Mouse (Mus musculus) fat pad, adult 2 months (tissue): ENCODE data around the gene Lrrc1.

Source experiments
- DNase-seq: peaks from one replicate; pipeline ENCODE4 v3.0.0-alpha.2; 2011; ENCODE audit warnings: low read depth, low spot score; ENCODE audit errors: extremely low read depth

The Lrrc1 gene

DNA sequence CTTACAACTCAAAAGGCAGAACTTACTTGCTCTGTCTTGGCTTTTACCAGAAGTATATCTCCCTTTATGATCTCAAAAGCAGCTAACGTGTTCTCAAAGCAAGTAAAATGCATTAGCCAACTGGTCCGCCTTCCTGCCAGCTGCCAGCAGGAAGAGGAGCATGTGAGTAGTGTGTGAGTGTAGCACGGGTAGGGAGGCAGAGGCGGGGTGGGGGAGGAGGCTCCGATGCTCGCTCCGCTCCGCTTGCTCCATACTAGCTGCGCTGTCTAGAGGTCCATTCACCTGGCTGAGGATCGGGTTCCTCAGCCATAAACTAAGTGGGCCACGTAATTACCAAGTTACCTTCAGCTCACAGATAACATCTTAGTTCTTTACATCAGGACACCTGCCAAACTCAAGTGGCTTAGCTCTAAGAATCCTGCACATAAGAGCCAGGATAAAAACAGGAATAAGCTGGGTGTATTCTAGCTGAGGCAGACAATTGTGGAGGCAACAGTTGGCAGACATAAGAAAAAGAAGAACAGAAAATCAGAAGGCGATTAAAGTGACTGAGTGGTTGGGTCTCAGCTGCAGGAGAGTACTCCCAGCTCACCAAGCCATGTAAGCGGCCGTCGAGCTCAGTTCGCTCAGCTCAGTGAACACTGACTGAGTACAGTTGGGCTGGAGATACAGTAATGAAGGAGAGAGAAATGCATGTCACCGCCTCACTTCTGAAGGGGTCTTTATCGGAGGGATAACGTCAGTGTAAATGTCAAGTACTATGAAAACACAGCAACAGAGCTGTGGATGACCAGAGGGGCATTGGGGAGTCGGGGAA is 74.7 kb downstream of the Lrrc1 start:
- DNase-seq: peak; percentile 80

DNA sequence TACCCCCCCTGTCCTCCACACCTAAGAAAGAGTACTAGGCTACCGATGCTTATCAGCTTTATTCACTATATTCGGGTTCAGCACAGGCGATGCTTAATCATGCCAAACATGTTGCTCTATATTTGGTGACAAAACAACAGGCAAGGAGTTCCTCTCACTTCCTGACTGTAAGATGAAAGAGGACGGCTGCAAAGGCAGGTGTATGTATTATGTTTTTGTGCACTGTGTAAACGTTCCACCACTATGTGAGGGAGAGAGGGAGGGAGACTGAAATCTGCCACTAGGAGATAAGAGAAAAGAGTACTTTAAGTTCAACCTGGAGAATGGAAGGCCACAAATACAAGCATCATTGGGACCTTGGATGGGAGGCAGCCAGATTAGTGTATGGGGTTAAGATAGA is 77.7 kb downstream of the Lrrc1 start:
- DNase-seq: no peak

DNA sequence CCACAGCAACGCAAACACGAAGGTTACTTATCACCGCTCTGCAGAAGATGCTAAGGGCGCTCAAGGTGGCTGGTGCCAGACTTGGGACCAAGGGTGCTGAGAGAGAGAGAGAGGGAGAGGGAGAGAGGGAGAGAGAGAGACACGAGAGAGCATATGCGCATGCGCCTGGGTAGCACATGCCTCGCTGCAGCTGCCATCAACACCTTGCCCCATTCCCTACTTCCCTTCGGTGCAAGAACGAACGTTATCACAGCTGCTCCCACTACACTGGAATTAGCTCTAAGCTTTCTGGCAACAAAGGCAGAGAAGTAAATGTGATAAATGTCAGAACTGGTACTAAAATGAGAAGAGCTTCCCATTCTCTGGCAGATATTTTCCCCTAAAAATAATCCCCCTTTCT is 79.3 kb downstream of the Lrrc1 start:
- no peak for DNase-seq

DNA sequence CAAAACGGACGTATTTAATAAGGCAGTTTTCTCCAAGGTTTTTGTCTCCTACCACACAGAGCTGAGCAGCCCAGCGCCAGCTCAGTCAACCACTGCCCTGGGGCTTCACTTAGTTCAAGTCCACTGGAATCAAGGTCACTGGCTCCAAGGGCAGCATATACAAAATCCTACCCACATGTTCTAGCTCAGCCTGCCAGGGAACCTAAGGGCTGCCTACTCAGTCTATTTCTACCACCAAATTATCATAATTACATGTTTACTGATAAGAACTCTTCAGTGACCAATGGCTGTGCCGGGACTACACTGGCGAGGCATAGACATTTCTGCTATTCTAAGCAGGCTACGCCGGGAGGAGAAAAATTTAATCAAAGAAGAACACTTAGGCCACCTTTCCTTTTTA is 80.8 kb downstream of the Lrrc1 start:
- DNase-seq: no peak

DNA sequence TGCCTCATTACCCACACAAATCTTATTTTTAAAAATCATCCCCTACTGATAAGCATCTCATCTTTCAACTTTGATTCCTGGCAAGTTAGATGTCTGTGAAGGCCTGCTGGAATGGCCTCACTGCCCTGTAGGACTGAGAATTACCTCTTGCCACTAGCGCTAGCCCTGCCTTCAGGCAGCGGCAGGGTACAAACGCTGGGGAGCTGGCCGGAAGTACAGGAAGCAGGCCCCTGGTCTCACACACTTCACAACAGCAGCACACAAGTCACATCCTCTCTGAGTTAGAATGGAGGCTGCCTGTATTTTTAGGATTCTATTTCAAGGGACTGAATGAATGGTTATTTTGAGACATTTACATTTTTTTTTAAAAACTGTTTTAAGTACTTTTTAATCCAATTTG is 81.5 kb downstream of the Lrrc1 start:
- DNase-seq: no peak

DNA sequence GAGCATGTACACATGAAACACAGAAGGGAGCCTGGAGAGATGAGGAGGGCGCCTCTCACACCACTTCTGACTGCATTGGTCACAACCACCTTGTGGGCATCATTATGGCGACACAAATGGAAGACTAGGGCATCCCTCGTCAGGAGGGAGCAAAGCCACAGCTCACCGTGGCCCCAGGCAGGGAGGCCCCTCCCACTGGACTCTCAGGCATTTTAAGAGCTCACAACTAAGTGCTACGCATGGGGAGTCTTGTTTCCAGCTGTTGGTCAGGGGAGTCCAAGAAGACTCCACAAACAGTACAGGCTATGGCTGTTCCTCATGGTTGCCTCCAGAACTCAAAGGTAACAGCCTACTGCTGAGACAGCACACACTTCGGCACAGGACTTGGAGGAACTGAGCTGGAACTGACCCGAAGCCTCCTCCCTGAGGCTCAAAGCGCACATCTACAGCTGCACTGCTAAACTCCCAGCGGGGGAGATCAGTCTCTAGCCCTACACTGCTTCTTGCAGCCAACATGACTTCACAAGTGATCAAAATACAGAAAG is 83.2 kb downstream of the Lrrc1 start:
- DNase-seq: no peak

DNA sequence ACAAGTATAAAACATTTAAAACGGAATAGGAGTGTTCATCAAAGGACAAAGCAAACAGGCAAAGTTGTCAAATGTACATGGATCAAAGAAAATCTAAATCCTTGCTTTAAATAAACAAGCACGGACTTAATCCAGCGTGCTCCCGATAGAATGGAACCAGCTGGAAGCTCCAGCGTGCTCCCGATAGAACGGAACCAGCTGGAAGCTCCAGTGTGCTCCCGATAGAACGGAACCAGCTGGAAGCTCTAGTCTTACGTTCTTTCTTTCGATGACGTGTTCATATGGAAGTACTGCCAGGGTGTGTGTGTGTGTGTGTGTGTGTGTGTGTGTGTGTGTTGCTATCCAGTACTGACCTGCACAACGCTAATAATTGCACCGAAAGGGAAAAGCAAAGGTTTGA is 84.3 kb downstream of the Lrrc1 start:
- no peak for DNase-seq

DNA sequence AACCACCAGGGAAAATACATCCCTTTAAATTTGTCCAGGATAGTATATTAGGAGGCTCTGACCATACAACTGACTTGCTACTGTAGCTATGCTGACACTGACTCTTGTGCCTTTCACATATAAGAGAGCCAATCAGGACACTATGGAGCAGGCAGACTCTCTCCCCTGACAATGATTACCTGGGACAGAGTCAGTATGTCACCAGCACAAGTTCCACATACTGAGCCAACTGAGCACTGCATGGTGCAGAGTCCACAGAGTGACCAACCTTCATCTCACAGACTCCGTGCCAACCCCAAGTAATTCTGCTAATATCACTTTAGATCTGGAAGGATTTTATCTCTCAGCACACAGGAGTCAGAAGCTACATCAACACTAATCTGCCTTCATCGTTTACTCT is 85.3 kb downstream of the Lrrc1 start:
- DNase-seq: no peak

DNA sequence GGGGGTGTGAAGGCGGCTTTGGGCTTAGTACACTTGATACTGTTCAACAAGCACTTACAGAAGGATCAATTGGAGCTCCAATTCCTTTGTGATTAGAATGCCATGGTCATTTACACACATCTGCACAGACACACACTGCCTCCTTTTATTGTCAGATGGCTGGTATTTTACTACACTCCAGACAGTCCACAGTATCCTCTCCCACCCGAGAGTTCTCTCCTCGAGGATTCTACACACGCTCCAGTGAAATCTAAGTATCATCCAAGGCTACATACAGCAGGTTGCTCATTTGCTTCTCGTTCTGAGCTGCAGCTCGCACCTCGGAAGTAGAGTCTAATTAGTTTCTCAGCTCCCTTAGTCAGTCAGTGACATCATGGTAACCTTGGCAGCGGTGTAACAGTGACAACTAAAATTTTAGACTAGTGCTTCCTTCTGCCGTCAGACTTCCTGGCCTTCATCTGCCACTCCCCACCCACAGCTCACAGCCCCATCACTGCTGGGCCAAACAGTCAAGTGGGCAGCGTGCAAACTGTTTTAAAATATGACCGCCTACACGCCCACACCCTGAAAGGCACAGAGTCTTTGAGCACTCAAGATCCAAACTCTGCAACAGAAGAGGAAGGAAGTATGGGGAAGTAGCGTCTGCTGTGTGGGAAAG is 88.4 kb downstream of the Lrrc1 start:
- no peak for DNase-seq

DNA sequence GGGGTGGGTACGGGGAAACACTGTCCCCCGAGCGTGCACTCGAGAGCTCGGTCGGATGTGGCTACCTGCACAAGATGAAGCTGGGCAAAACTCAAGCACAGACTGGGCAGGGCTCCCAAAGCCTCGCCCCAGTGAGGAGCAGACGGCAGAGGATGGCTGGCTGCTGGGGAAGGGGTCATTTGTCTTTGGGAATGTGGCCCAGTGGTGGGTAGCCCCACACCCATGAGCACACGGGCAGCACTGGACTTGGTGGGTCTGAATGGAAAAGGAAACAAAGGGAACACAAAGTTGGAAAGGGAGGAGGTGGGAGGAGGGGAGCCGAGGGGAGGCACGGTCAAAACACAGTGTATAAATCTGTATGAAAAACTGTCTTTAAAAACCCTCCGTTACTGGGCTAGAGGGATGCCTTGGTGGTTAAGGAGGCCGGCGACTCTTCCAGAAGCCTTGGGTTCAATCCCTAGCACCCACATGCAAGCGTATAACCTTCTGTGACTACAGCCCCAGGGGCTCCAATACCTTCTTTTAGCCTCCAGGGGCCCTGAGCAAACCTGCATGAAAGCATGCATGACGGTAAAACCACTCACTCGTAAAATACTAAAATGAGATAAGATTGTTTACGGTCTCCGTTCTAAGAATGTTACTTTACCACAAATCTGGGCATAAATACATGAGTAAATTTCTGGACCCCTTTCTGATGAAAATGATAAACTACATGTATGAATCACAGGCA is 89.1 kb downstream of the Lrrc1 start:
- DNase-seq: no peak

DNA sequence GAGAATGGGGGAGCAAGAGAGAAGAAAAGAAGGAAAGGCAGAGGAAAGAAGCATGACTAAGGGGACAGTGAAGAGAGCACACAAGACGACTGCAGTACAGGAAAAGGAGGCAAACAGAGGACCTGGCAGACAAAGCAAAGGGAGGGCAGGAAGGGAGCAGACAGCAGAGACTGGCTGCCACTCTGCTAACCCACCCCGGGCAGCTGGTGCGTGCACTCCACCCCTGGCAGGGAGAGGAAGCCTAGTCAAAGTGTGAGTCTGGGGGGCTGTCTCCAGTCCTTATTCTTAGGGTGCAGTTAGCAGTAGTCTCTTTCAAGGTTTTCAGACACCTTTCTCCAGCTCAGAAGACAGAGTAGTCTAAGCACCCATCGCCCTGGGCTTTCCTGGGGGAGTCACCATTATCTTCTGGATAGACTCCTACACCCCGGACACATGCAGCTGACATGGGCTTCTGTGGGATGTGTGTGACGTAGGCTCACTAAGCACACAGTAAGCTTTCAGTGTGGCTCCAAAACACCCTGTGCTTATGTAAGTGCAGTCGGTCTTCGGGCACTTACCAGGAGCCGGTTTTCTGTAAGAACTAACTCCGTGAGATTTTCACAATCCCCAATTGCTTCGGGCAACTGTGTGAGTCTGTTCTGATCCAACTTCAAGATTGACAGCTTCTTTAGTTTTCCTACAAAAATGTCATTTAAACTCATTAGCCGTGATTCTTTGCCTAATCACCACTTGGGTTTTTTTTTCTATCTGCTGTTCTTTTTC is 92.4 kb downstream of the Lrrc1 start:
- peak; percentile 62 for DNase-seq

DNA sequence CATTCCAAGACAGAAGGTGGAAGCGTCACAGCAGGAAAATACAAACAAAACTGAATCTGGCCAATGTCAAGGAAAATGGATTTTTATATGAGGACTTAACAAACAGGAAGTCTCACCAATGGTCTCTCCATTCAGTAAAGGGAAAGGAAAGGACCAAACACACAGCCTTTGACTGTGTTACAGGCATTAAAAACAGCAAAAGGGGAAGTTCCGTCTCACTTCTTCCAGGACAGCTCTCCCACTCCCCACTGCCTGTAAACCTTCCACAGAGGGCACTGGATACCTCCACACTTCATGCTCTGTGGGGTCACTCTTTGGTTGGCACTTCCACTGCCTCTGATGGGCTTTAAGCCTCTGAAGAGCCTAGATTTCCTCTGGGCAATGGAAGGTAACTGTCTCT is 94.2 kb downstream of the Lrrc1 start:
- DNase-seq: no peak

DNA sequence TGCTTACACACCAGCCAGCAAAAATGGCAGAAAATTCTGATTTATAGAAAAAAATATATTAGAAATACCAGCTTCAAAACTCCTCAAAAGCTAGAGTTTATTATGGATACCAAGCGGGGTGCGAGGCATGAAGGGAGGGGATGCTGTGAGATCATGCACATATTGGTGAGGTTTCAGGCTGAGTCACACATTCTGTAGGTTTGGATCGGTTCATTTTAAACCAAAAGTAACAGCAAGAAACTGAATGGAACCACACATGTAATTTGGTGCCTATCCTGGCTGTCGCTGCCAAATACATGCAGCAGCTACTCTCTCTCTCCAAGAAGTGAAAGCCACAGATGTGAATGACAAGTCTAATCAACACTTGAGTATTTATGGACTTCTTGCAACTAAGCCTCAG is 99.8 kb downstream of the Lrrc1 start:
- no peak for DNase-seq

DNA sequence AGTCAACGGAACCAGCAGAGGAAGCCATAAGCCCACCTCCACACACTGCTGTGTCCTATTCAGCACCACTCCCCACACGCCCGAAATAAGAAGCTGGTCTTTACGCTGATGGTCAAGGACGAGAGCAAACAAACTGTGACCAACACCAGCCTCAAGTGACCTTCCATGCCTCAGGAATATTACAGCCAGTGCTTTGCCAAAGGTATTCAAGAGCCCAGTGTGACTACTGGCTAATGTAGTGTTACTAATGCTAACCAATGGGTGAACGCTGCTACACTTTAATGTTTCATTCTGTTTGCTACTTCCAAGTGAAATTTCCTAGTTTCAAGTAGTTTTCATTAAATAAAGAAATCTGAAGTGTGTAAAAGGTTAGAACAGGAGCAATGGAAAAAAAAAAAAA is 105.3 kb downstream of the Lrrc1 start:
- DNase-seq: no peak

DNA sequence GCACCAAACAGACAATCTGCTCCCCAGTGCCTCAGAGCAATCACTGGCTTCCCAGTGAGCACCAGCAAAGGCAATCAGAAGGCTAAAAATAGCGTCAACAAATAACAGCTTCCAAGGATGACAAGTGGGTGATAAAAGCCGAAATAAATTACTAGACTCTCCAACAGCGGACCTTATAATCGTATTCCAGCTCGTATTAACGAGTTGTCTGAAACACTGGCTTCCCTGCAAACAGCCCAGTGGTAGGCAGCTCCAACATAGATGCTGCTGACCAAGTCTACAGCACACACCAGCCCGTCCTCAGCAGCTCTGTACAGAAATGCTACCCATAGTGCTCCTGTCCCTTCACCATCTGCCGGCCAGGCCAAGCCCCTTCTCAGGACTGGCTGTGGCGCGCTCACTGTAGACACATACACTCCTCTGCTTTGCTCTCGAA is 105.8 kb downstream of the Lrrc1 start:
- no peak for DNase-seq

DNA sequence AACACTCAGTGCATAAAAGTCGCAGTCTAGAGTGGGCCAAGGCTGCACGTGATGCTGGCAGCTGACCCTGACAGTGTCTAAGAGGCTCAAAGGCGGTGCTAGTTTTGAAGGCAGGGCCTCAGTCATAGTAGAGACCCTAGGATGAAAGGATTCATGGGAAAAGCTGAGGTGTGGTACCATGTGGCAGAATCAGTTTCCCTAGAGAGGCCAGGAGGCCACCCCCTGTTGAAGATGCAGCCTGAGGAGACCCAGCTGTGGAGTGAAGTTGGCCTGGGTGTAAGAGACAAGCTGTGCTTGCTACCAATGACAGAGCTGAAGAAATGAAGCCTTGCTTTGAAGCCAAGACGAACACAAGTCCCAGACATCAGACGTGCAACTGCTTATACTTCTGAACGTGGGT is 107.5 kb downstream of the Lrrc1 start:
- DNase-seq: no peak

DNA sequence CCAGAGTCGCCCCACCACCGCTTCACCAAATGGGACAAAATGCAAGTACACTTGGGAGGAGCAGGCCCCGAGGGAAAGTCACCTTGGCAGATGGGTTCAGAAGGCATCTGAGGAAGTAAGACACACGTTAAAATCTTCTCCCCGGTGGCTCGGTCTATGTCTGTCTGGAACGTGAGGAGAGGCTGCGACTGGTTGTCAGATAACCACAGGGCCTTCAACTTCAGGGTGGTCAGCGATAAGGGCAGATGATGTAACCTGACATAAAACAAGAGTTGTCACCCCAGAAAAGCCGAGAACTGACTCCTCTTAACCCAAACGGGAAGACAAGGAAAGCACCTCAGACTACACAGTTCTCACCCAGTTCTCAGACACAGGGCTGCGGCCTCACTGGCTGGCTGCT is 109.7 kb downstream of the Lrrc1 start:
- DNase-seq: no peak

DNA sequence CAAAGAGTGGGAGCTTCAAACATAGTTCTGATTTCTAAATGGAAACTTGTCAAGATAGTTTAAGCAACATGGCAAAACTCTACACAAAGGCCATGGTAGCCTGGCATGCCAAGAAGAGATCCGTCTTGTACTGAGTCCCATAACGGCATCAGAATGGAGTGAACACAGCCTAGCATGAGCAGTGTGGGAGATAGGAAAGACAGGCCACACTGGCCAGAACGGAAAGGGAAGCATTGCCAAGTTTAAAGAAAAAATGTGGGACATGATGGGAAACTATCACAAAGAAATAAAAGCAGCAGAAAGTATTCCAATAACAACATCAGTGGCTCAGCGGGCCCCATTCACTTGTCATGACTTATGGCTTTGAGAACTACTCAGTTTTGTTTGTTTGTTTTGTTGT is 111.2 kb downstream of the Lrrc1 start:
- no peak for DNase-seq

DNA sequence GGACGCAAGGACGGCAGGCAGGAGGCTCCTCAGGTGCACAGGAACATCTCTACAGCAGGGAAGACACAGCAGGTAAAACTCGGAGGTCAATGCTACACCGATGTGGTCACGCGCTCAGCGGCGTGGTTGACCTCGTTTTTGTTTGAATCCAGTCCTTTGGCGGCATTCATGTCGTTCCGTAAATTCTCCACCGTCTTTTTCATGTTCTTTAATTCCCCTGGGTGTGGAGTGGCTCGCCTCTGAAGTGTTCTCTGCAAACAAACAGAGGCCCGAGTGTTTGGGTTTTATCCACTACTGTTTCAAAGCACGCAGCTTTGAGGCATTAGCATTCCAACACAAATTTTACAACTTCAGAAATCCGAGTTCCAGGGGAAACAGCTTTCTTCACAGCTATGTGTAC is 112.6 kb downstream of the Lrrc1 start:
- DNase-seq: no peak

DNA sequence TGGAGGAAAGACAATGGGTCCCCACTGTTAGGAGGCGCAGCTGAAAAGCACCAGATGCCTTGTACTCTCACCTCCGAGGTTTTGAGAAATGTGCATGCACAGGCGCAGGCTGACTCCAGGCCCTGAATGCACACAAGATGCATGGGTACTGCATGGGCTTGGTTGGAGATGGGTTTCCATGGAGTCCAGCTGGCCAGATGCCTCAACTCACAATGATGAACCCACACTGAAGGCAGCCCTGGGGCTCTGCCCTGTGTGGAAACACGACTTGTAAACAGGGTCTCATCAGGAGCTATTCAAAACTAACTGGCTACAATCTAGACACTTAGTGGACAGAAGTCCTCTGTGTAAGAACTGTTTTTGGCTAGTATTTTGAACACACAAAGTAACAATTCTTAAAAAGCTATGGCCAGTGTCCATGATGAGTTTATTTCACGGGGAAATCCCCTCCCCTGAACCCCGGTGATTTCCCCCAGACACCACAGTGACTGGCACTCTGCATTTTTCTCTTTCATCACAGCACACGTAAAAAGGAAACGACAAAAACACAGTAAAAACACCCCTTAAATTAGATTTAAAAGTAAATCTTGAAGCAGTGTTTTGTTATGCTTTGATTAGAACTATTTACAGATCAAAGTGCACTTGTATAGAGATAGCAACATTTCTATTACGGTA is 114.1 kb downstream of the Lrrc1 start:
- no peak for DNase-seq
